Mouse (Mus musculus) G1E (cell line): ENCODE data around the gene Cep85l.

Source experiments
- CTCF ChIP-seq: IDR thresholded peaks from 2 replicates; pipeline ENCODE4 v1.5.1; 2012; ENCODE audit warnings: low read depth, low read length, inconsistent platforms, mixed read lengths
- GATA1 ChIP-seq: IDR thresholded peaks from 2 replicates; pipeline ENCODE4 v1.6.1; 2012; ENCODE audit warnings: borderline replicate concordance, low read length, inconsistent platforms, mixed read lengths
- POLR2AphosphoS5 ChIP-seq: IDR thresholded peaks from 2 replicates; pipeline ENCODE4 v1.6.1; 2012; ENCODE audit warnings: low read depth, low read length, inconsistent platforms; ENCODE audit not compliant: insufficient replicate concordance

- TF ChIP-seq CTCF (no peak), POLR2AphosphoS5 (no peak), GATA1 (no peak)
Measured at GRCm38 (mm10) chr10:53417015-53417414, 37.3 kb upstream of the Cep85l start.
